Mouse (Mus musculus): ENCODE data around the gene Olfr482. TPM values are rescaled to one million over a fixed set of nuclear protein-coding genes. Genes with fewer than 3 reads are reported as not detected.

The Olfr482 gene
- polyA plus RNA-seq (2015; fragmentation: Nextera tagmentation; extraction: Ambion mirVana) = 0.08 and 0.16 TPM in 2 replicates

GRCm38 (mm10) chr7:108097486-108097885 lies at the start of gene Olfr482:
Gene Olfr482 (minus strand): TSS chr7:108097586.
- Histone ChIP-seq H3K4me2 (replicated peaks; ENCODE audit: low read depth, low read length) (no peak within 1 kb of the TSS), H3K9ac (replicated peaks; ENCODE audit: low read depth) (no peak within 1 kb of the TSS), H3K27ac (ENCODE audit: low read length) (no peak within 1 kb of the TSS), H3K4me3 (ENCODE audit: low read depth, low read length) (no peak within 1 kb of the TSS), H3K27me3 (replicated peaks; ENCODE audit: insufficient read depth, low read length) (no peaks in the 10 kb centered on the region), H3K9me3 (ENCODE audit: low read length) (no peaks in the 10 kb centered on the region), H3K4me1 (ENCODE audit: insufficient read depth, low read depth, low read length) (no peaks in the 10 kb centered on the region), H3K36me3 (ENCODE audit: insufficient read depth, low read length) (no peaks in the 10 kb centered on the region)
- no peak for DNase-seq (ENCODE audit: low spot score)
- ATAC-seq = no peak
- 55% methylated on average over 1 of the region's 1 CpGs for WGBS
- no peak for TF ChIP-seq CTCF (IDR thresholded peaks at IDR 0.05)
- no peak for TF ChIP-seq EP300 (IDR thresholded peaks at IDR 0.05)

GRCm38 (mm10) chr7:108127349-108127748 lies 30.0 kb upstream of the Olfr482 start, which contains the start of gene Olfr484:
Gene Olfr484 (minus strand): TSS chr7:108127449.
- H3K36me3 ChIP-seq (ENCODE audit: insufficient read depth, low read length) = no peaks in the 10 kb centered on the region
- no peak within 1 kb of the TSS for H3K4me2 ChIP-seq (replicated peaks; ENCODE audit: low read depth, low read length)
- no peak within 1 kb of the TSS for H3K4me3 ChIP-seq (ENCODE audit: low read depth, low read length)
- H3K27me3 ChIP-seq (replicated peaks; ENCODE audit: insufficient read depth, low read length) = no peaks in the 10 kb centered on the region
- no peak for TF ChIP-seq CTCF (IDR thresholded peaks at IDR 0.05)
- no peak for TF ChIP-seq EP300 (IDR thresholded peaks at IDR 0.05)
- no peaks in the 10 kb centered on the region for H3K4me1 ChIP-seq (ENCODE audit: insufficient read depth, low read depth, low read length)
- no peaks in the 10 kb centered on the region for H3K9me3 ChIP-seq (ENCODE audit: low read length)
- ATAC-seq (no peak), DNase-seq (ENCODE audit: low spot score) (no peak)
- no peak within 1 kb of the TSS for H3K9ac ChIP-seq (replicated peaks; ENCODE audit: low read depth)
- no peak within 1 kb of the TSS for H3K27ac ChIP-seq (ENCODE audit: low read length)

GRCm38 (mm10) chr7:108121416-108121815 lies 24.0 kb upstream of the Olfr482 start:
- Histone ChIP-seq H3K36me3 (ENCODE audit: insufficient read depth, low read length) (no peaks in the 10 kb centered on the region), H3K27me3 (replicated peaks; ENCODE audit: insufficient read depth, low read length) (no peaks in the 10 kb centered on the region), H3K4me1 (ENCODE audit: insufficient read depth, low read depth, low read length) (no peaks in the 10 kb centered on the region), H3K4me2 (replicated peaks; ENCODE audit: low read depth, low read length) (no peak overlapping the region), H3K4me3 (ENCODE audit: low read depth, low read length) (no peak overlapping the region), H3K9me3 (ENCODE audit: low read length) (no peaks in the 10 kb centered on the region), H3K9ac (replicated peaks; ENCODE audit: low read depth) (no peak overlapping the region), H3K27ac (ENCODE audit: low read length) (no peak overlapping the region)
- ATAC-seq = no peak
- 42% methylated on average over 1 of the region's 1 CpGs for WGBS
- no peak for DNase-seq (ENCODE audit: low spot score)
- TF ChIP-seq CTCF (IDR thresholded peaks at IDR 0.05) (no peak), EP300 (IDR thresholded peaks at IDR 0.05) (no peak)

- DNase-seq (ENCODE audit: low spot score) = no peak
- no peak overlapping the region for H3K27ac ChIP-seq (ENCODE audit: low read length)
- no peak for ATAC-seq
- TF ChIP-seq CTCF (IDR thresholded peaks at IDR 0.05) = no peak
- TF ChIP-seq EP300 (IDR thresholded peaks at IDR 0.05) = no peak
- no peaks in the 10 kb centered on the region for H3K36me3 ChIP-seq (ENCODE audit: insufficient read depth, low read length)
- H3K4me3 ChIP-seq (ENCODE audit: low read depth, low read length) = no peak overlapping the region
- no peak overlapping the region for H3K4me2 ChIP-seq (replicated peaks; ENCODE audit: low read depth, low read length)
- H3K9me3 ChIP-seq (ENCODE audit: low read length) = no peaks in the 10 kb centered on the region
- no peak overlapping the region for H3K9ac ChIP-seq (replicated peaks; ENCODE audit: low read depth)
- 17% methylated on average over 1 of the region's 1 CpGs for WGBS
- H3K4me1 ChIP-seq (ENCODE audit: insufficient read depth, low read depth, low read length) = no peaks in the 10 kb centered on the region
- H3K27me3 ChIP-seq (replicated peaks; ENCODE audit: insufficient read depth, low read length) = no peaks in the 10 kb centered on the region
Observed at GRCm38 (mm10) chr7:108120681-108121080, 23.3 kb upstream of the Olfr482 start.

- Histone ChIP-seq H3K4me3 (ENCODE audit: low read depth, low read length) (no peak within 1 kb of the TSS), H3K9me3 (ENCODE audit: low read length) (no peaks in the 10 kb centered on the region), H3K27me3 (replicated peaks; ENCODE audit: insufficient read depth, low read length) (no peaks in the 10 kb centered on the region), H3K36me3 (ENCODE audit: insufficient read depth, low read length) (no peaks in the 10 kb centered on the region), H3K9ac (replicated peaks; ENCODE audit: low read depth) (no peak within 1 kb of the TSS), H3K4me2 (replicated peaks; ENCODE audit: low read depth, low read length) (no peak within 1 kb of the TSS), H3K4me1 (ENCODE audit: insufficient read depth, low read depth, low read length) (no peaks in the 10 kb centered on the region), H3K27ac (ENCODE audit: low read length) (no peak within 1 kb of the TSS)
- no peak for DNase-seq (ENCODE audit: low spot score)
- 77% methylated on average over 1 of the region's 1 CpGs for WGBS
- ATAC-seq = no peak
- no peak for TF ChIP-seq EP300 (IDR thresholded peaks at IDR 0.05)
- TF ChIP-seq CTCF (IDR thresholded peaks at IDR 0.05) = no peak
Observed at GRCm38 (mm10) chr7:108100549-108100948, 3.2 kb upstream of the Olfr482 start, which contains the start of gene Olfr483. Gene Olfr483 (plus strand): TSS chr7:108100849.

- ATAC-seq = no peak
Observed at GRCm38 (mm10) chr7:108079555-108079954, 17.8 kb downstream of the Olfr482 start, which contains the start of gene Olfr481. Gene Olfr481 (plus strand): TSS chr7:108079855.

GRCm38 (mm10) chr7:108067246-108067645 lies 30.1 kb downstream of the Olfr482 start, which contains the start of gene Olfr480:
Gene Olfr480 (minus strand): TSS chr7:108067346.
- Histone ChIP-seq H3K4me3 (ENCODE audit: low read depth, low read length) (no peak within 1 kb of the TSS), H3K4me2 (replicated peaks; ENCODE audit: low read depth, low read length) (no peak within 1 kb of the TSS), H3K9me3 (ENCODE audit: low read length) (no peaks in the 10 kb centered on the region), H3K27me3 (replicated peaks; ENCODE audit: insufficient read depth, low read length) (no peaks in the 10 kb centered on the region), H3K9ac (replicated peaks; ENCODE audit: low read depth) (no peak within 1 kb of the TSS), H3K27ac (ENCODE audit: low read length) (no peak within 1 kb of the TSS), H3K36me3 (ENCODE audit: insufficient read depth, low read length) (no peaks in the 10 kb centered on the region), H3K4me1 (ENCODE audit: insufficient read depth, low read depth, low read length) (no peaks in the 10 kb centered on the region)
- ATAC-seq = no peak
- no peak for TF ChIP-seq CTCF (IDR thresholded peaks at IDR 0.05)
- TF ChIP-seq EP300 (IDR thresholded peaks at IDR 0.05) = no peak
- no peak for DNase-seq (ENCODE audit: low spot score)
- 75% methylated on average over 1 of the region's 1 CpGs for WGBS

More at GRCm38 (mm10) chr7:108079555-108079954, 17.8 kb downstream of the Olfr482 start, which contains the start of gene Olfr481:
- no peak within 1 kb of the TSS for H3K4me2 ChIP-seq (replicated peaks; ENCODE audit: low read depth, low read length)
- no peaks in the 10 kb centered on the region for H3K9me3 ChIP-seq (ENCODE audit: low read length)
- no peak within 1 kb of the TSS for H3K9ac ChIP-seq (replicated peaks; ENCODE audit: low read depth)
- no peaks in the 10 kb centered on the region for H3K27me3 ChIP-seq (replicated peaks; ENCODE audit: insufficient read depth, low read length)
- H3K4me3 ChIP-seq (ENCODE audit: low read depth, low read length) = no peak within 1 kb of the TSS
- TF ChIP-seq CTCF (IDR thresholded peaks at IDR 0.05) = no peak
- no peak for TF ChIP-seq EP300 (IDR thresholded peaks at IDR 0.05)
- H3K4me1 ChIP-seq (ENCODE audit: insufficient read depth, low read depth, low read length) = no peaks in the 10 kb centered on the region
- no peak for DNase-seq (ENCODE audit: low spot score)
- H3K36me3 ChIP-seq (ENCODE audit: insufficient read depth, low read length) = no peaks in the 10 kb centered on the region
- H3K27ac ChIP-seq (ENCODE audit: low read length) = no peak within 1 kb of the TSS

Data from lung, postnatal 0 days (tissue).